Mouse (Mus musculus) brown adipose tissue, adult 24 weeks (tissue): Measurements from ENCODE around the gene Higd1b. TPM values are rescaled to one million over a fixed set of nuclear protein-coding genes. Genes with fewer than 3 reads are reported as not detected.
A peak's percentile ranks its signal among the peaks of the same experiment; 100 is the strongest.

Experiments used
- H3K27ac ChIP-seq: fragments of 200-500 bp; replicated peaks from 2 replicates; pipeline ENCODE4 v1.5.1; 2012; ENCODE audit warnings: low read depth, mild to moderate bottlenecking, low read length
- H3K4me1 ChIP-seq: fragments of 200-500 bp; 2 replicates; pipeline ENCODE4 v1.6.1; 2012; ENCODE audit warnings: low read length, mixed read lengths; ENCODE audit not compliant: control insufficient read depth, insufficient read depth, insufficient read length
- H3K4me3 ChIP-seq: fragments of 200-500 bp; 2 replicates; pipeline ENCODE4 v1.5.1; 2012; ENCODE audit warnings: low read depth, mild to moderate bottlenecking, low read length, moderate library complexity; ENCODE audit not compliant: insufficient read depth
- polyA plus RNA-seq: library from polyadenylated mRNA; stranded (reverse); fragments of >200 nt; gene quantifications from 2 replicates; pipeline ENCODE4 v1.2.4, GENCODE M21; 2012; ENCODE audit not compliant: missing spikeins, insufficient read depth, insufficient read length

Higd1b gene
- polyA plus RNA-seq: 8.1 and 20.1 TPM in 2 replicates

- H3K4me1 ChIP-seq: no peaks in the 10 kb centered on the region
- H3K27ac ChIP-seq: peak within 1 kb of the TSS; percentile 84
- H3K4me3 ChIP-seq: peak within 1 kb of the TSS; percentile 33
These were observed at the start of gene Higd1b for GRCm38 (mm10) chr11:102835549-102835948. Gene Higd1b (plus strand): TSS chr11:102835849.

- Histone ChIP-seq H3K4me1 (peaks cover 3% of the 10 kb centered on the region), H3K4me3 (no peak overlapping the region), H3K27ac (no peak overlapping the region)
These were observed 47.9 kb upstream of the Higd1b start for GRCm38 (mm10) chr11:102787688-102788177.

DNA sequence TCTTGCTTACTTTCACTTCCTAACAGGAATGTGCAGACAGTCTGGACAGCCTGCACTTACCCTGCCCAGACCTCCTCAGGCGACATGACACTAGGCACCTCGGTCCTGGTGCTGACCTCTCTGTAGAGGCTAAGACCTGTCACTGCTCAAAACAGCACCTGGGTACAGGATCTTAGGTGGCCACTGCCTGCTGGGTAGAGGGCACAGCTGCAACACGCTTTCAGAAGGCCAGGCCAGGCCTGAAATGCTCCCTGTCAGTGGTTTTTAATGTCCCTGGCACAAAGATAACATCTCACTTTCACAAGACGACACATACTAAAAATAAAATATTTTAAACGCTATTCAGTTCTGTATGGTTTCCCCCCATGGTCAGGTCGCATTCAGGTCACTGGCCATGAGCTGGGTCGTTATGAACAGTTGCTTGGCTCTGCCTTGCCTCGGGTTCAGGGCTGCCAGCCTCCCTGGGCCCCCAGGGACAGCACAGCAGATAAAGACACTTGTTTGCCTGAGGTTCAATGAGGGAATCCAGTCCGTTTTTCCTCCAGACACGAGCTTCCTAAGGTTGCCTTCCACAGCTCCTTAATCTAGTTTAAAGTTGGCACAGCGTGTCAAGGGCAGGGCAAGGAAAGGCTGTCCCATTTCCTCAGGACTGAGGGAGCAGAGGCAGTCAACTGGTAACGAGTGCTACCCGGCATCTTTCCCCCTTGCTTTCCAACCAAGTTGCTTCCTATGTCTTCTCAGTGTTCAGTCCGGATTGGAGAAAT lies 43.8 kb upstream of the Higd1b start:
- H3K4me1 ChIP-seq: peaks cover 3% of the 10 kb centered on the region
- peak overlapping the region; percentile 30; the same call in 1 of the 2 replicates for H3K27ac ChIP-seq
- no peak overlapping the region for H3K4me3 ChIP-seq

- H3K4me1 ChIP-seq: peaks cover 3% of the 10 kb centered on the region
- H3K4me3 ChIP-seq: no peak overlapping the region
- no peak overlapping the region for H3K27ac ChIP-seq
These were observed 41.5 kb upstream of the Higd1b start for GRCm38 (mm10) chr11:102794157-102794556.

DNA sequence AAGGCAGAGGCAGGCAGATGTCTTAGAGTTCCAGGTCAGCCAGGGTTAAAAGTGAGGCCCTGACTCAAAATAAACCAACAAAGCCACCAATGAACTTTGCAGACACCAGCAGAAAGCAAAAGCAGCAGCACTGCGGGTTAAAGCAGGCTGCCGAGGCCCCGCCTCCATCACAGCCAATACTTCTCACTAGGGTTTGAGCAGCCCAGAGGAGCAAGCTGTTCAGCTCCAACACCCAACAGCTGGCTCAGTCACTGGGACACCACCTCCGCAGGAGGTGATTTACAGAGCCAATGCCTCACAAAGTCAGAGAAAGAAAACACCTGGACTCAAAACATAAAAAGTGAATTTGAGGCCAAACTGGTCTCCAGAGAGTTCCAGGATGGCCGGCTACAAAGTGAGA lies 32.2 kb upstream of the Higd1b start:
- Histone ChIP-seq H3K27ac (no peak overlapping the region), H3K4me1 (no peaks in the 10 kb centered on the region), H3K4me3 (no peak overlapping the region)

DNA sequence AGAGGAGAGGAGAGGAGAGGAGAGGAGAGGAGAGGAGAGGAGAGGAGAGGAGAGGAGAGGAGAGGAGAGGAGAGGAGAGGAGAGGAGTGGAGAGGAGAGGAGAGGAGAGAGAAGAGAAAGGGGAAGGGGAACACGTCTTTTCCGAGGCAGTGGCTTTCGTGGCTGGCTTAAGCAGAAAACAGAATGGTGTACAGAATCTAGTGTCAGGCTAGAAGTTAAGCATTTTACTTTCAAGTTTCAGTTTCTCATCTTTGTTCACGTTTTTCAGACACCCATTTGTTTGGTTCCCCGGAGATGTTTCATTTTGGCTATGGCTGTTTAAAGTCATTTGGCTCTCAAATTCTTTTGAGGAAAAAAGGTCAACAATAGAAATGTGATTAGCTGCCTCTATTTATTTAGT lies 27.4 kb upstream of the Higd1b start:
- Histone ChIP-seq H3K4me3 (no peak overlapping the region), H3K27ac (no peak overlapping the region), H3K4me1 (0 out of 2 replicates have a peak, but pooled peaks cover 2% of the 10 kb centered on the region)

GRCm38 (mm10) chr11:102810721-102811485 lies 24.7 kb upstream of the Higd1b start:
- H3K4me1 ChIP-seq: 0 out of 2 replicates have a peak, but pooled peaks cover 2% of the 10 kb centered on the region
- H3K27ac ChIP-seq: no peak overlapping the region
- no peak overlapping the region for H3K4me3 ChIP-seq

DNA sequence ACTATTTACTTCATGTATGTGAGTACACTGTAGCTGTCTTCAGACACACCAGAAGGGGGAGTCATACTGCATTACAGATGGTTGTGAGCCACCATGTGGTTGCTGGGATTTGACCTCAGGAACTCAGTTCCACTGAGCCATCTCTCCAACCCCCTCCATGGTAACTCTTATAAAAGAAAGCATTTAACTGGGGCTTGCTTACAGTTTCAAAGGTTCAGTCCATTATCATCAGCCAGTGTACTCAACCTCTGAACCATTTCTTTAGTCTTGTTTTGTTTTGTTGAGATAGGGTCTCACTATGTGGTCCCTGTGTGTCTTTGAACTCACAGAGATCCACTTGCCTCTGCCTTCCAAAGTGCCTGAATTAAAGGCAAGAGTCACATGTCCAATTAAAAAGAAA lies 20.8 kb upstream of the Higd1b start:
- no peak overlapping the region for H3K4me3 ChIP-seq
- 0 out of 2 replicates have a peak, but pooled peaks cover 2% of the 10 kb centered on the region for H3K4me1 ChIP-seq
- no peak overlapping the region for H3K27ac ChIP-seq

DNA sequence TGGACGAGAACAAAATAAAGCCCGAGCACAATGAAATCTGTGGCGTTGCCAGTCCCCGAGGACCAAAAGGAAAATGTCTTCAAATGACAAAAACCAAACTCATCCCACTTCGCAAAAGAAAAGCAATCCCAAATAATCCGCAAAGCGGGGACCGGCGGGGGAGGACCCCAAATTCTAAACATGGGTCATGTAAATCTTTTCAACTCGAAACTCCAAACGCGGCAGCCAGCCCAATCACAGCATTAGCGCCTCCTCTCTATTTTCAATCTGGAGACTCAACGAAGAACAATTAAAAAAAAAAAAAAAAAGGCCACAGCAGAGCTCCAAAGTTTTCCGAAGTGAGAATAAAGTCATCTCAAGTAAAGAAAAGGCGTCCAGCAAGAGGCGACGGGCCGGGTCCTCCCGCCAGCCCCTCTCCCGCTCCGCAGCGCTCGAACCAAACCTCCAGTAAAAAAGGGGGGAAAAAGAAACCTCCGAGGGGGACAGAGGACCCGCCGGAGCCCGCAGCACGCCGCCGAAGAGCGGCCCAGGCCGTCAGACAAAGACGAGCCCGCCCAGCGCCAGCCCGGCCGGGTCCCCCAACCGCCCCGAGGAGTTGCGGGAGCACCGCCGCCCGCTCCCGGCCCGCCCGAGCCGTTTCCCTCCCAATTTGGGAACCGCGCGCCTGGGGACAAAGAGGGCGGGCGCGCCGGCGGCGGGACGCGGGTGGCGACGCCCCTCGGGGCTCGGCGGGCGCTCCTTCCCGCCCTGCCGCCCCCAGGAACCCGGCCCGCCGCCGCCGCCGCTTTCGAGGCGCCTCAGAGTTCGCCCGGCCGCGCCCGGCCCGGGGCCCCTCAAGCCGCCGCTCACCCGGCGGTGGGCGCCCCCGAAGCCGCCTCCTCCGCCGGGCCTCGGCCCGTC lies 17.3 kb upstream of the Higd1b start:
- Histone ChIP-seq H3K4me3 (peak overlapping the region; percentile 55), H3K27ac (peak overlapping the region; percentile 60), H3K4me1 (no peaks in the 10 kb centered on the region)

DNA sequence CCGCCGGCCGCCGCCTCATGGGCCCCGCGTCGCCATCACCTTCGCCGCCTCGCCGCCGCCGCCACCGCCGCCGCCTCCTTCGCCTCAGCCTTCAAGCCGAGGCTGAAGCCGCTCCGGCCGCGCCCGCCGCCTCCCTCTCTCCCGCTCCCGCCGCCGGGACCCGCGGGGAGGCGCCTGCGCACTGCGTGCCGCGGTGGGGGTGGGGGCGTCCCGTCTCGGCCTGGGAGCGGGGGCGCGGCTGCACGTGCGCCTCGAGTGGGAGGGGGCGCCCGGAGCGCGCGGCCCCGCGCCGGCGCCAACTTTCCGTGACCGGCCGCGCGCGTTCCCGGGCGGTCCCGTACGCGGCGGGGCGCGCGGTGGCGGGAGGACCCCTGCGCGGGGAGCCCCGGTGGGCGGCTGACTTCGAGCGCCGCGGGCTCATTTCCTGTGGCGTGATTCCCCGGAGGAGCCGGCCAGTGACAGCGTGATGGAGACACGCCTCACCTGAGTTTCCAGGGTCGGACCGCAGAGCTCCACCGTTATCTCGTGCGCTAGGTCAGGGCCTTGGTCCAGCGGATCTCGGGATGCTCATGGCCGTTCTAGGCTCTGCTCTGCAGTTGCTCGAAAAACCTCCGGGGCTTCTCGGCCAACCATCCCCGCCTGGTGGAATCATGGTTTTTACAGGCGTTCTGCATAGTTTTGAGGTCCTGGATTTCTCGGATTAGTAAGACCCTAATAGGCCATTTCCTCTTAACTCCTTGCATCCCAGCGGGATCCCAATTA lies 16.4 kb upstream of the Higd1b start, which contains the start of gene Gjc1:
Gene Gjc1, minus strand, starts transcription at position 680 of the 762 bp plus-strand sequence.
- H3K4me1 ChIP-seq: no peaks in the 10 kb centered on the region
- peak within 1 kb of the TSS; percentile 55 for H3K4me3 ChIP-seq
- peak within 1 kb of the TSS; percentile 60; the same call in 1 of the 2 replicates for H3K27ac ChIP-seq

- H3K4me3 ChIP-seq: peak overlapping the region; percentile 55
- peak overlapping the region; percentile 3; the same call in 1 of the 2 replicates for H3K27ac ChIP-seq
- H3K4me1 ChIP-seq: no peaks in the 10 kb centered on the region
These were observed 15.8 kb upstream of the Higd1b start for GRCm38 (mm10) chr11:102819783-102820385.

DNA sequence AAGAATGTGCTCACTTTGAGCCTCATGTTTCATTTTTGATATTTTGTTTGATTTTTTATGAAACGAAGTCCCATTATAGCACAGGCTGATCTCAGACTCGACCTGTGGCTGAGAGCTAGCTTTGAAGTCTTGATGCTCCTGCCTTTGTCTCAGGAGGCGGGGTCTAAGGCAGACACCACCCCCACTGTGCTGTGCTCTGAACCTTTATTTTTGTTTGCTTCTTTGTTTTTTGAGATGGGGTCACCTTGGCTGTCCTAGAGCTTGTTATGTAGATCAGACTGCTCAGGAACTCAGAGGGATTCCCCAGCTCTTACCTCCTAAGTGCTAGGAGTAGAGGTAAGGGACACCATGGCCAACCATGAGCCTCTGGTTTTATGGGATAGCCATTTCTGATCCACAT lies 15.2 kb upstream of the Higd1b start:
- H3K4me1 ChIP-seq: no peaks in the 10 kb centered on the region
- H3K4me3 ChIP-seq: no peak overlapping the region
- no peak overlapping the region for H3K27ac ChIP-seq

DNA sequence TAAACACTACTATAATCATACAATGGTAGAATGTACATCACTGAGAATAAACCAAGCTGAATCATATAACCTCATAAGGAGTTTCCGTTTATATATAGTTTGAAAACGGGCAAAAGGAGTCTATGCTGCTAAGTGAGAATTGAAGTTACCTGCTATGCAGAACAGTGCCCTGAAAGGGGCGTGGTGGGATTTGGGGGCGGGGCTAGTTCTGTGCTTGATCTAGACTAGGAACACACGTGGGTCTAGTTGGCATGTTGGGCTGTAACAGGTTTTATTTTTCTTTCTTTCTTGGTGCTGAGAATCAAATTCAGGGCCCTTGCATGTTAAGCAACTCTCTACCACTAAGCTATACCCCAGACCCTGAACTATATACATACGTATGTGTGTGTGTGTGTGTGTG lies 14.4 kb upstream of the Higd1b start:
- Histone ChIP-seq H3K4me1 (no peaks in the 10 kb centered on the region), H3K27ac (no peak overlapping the region), H3K4me3 (no peak overlapping the region)

GRCm38 (mm10) chr11:102826476-102826875 lies 9.2 kb upstream of the Higd1b start:
- no peak overlapping the region for H3K27ac ChIP-seq
- no peak overlapping the region for H3K4me3 ChIP-seq
- no peaks in the 10 kb centered on the region for H3K4me1 ChIP-seq
